Mouse (Mus musculus): ENCODE measurements around the gene Pnp2.
A peak's percentile ranks its signal among the peaks of the same experiment; 100 is the strongest.
"Not testable (repeated sequence)": the region's sequence is repeated elsewhere in the genome, so short reads cannot be mapped to it uniquely, and the experiment has no call there.

The Pnp2 gene

DNA sequence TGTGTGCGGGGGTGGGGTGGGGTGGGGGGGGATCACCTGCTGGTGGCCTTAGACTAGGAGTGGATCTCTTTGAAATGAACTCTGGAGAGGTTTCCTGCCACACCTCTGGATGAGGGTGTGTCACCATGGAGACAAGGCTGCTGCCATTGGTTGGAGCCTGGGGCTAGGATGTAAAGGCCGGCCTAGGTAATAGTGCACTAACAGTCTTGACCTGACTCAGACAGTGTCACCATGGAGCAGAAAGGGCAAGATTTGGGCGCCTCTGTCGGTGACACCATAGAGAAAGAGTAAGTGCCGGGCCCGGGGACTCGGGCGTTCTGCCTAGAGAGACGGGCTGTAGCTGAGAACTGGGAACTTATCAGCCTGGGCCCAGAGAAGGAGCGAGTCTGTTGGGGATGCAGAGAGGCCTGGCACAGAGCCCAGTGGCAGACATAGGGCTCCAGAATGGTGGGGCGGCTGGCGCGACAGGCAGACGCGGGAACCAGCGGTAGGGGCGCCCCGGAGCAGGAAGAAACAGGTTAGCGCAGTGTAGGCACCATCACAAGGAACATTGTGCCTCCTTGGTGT lies at the start of gene Pnp2:
Pnp2 (plus strand) TSS at position 51 of the 567 bp plus-strand sequence.
- peak; percentile 54 for DNase-seq

DNA sequence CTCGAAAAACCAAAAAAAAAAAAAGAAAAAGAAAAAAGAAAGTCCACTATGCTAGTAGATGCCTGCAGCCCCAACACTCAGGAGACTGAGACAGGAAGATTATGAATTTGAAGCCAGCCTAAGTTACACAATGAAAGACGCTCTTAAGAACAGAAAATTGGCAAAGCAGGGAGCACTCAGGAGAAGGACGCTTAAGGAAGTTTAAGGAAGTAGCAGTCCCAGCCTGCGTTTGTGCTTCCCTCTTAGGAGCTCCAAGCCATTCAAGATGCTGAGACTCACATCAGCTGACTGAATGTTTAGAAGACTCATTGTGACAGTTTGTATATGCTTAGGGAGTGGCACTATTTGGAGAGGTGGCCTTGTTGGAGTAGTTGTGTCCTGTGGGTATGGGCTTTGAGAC lies 47.7 kb upstream of the Pnp2 start:
- no peak for DNase-seq

DNA sequence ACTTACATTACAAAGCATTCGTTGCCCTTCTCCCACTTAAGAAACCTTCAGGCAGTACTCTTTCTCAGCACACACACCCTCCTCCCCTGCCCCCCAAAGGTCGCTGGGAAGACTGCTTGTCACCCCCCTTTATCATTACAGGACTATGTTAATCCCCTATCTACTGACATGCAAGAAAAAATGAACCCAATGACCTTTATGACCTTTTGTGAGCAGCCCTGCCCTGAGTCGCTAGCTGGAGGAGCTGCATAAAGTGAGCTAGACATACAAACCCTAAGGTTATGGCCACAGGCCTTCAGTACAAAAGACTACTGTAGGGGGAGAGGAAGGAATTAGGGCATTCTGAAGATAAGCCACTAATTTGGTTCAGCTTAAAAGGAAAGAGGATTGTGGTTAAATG lies 44.4 kb upstream of the Pnp2 start:
- no peak for DNase-seq

DNA sequence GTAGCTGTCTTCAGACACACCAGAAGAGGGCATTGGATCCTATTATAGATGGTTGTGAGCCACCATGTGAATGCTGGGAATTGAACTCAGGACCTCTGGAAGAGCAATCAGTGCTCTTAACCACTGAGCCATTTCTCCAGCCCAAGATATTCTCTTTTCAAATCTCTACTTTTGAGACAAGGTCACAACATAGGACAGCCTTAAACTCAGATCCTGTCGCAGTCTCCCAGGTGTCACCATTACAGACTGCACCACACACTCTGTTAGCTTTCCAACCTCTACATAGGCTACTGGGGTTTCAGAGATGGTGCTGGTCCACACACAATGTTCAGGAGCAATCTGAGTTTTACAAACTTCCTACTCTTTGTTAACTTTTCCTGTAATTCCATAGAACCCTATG lies 32.4 kb upstream of the Pnp2 start:
- not testable (repeated sequence) for DNase-seq

DNA sequence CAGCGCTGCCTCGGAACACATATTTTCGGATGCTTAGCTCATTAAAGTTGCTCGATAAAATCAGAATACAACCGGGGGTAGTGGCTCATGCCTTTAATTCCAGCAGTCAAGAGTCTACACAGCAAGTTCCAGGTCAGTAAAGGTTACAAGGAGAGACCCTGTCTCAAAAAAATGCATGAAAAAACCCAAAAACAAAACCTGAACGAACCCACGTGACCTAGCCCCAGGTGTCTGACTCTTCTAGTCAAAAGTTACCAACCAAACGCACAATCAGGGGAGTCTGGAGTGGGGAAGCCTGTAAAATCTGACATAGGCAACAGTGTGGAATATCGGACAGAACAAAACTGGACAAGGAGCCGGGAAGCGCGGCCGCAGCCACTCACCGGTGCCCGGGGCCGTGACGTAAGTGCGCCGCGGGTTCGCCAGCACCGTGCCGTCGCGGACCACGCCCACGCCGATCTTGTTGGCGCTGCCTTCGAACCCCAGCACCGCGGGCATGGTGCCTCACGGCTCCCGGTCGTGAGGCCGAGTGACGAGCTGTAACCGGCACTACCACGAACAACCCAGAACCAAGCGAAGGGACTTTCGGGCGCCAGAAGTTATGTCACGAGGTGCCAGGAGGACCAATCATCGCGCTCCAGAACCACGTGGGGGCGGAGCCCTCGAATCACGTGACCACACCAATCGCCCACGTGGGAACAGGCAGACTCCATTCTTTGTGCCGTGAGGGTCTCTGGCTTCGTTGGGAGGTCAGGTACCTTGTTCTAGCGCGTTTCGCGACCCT lies 31.3 kb upstream of the Pnp2 start, which contains the start of the genes Osgep and Apex1:
Osgep (minus strand) TSS at position 613 of the 784 bp plus-strand sequence.
Apex1 (plus strand) TSS at position 688 of the 784 bp plus-strand sequence.
- DNase-seq = peak; percentile 97

DNA sequence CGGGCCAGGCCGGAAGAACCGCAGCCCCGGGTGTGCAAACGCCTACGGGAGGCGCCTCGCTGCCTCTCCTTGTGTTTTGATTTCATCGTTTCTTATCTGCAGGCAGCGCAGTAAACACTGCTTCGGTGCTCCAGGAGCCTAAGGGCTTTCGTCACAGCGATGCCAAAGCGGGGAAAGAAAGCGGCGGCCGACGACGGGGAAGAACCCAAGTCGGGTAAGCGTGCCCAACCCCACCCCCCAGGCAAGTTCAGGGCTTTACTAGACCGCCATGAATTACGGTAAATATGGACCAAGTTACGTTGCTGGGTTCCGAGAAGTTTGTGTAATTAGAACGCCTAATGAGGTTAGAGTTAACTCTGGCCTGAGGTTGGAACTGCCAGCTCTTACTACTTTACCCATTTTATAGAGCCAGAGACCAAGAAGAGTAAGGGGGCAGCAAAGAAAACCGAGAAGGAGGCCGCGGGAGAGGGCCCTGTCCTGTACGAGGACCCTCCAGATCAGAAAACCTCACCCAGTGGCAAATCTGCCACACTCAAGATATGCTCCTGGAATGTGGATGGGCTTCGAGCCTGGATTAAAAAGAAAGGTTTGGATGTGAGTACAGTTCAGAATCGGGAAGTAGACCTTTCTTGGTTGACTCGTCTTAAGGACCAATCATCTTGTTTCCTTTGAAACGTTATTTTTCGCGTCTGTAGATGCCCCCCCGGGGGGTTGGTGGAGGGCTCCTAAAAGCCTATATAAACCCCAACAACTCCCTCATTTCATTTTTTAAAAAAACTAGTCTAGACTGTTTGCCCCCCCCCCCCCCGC lies 30.5 kb upstream of the Pnp2 start:
- DNase-seq = no peak

DNA sequence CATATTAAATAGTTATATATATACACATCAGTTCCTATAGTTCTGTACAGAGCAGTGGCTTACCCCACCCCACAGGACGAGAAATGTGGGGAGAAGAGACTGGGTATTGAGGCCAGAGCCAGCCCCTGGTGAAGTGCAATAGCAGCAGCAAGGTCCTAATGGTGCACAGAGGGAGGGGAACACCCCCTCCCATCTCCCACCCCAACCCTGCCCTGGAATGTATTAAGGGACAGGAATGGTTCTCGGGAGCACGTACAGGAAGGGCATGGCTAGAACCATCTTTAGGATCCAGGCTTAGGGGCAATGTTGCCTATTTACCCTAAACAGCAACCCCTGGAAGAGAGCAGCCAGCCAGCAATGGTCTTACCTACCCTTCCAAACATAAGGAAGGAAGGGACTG lies 28.4 kb upstream of the Pnp2 start:
- DNase-seq = no peak

DNA sequence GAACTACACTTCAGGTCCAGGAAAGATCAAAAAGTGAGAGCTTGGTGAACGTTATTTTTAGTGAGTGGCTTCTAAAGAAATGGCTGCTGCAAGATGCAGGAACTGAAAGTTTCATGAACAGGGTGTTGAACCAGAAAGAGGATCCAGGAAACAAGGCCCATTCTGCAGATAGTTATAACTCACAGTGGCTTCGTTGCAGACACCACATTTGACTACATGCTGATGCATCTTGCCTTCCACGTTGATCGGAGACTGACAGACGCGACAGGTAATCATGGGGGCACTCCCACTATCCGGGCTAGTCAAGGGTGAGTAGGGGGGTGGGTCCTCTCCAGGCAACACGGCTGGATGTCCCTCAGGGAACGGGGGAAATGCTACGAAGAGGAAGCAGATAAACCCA lies 25.8 kb upstream of the Pnp2 start:
- DNase-seq = no peak

DNA sequence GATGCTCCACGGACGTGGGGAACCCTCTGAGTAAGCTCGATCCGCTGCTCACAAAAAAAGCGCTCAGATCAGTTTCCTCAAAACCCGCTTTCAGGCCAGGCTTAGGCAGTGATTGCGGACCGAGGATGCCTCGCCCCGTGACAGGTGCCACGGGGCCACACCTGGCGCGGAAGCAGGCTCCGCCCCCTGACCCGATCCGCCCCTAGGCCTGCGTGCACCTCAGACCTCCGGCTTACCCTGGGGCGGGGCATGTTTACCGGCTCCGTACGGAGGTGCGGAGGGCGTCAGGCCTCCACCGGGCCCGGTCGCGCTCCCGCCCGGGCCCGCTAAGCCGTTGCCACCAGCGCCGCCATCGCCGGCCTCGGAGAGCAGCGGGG lies 25.4 kb upstream of the Pnp2 start:
- DNase-seq = no peak

DNA sequence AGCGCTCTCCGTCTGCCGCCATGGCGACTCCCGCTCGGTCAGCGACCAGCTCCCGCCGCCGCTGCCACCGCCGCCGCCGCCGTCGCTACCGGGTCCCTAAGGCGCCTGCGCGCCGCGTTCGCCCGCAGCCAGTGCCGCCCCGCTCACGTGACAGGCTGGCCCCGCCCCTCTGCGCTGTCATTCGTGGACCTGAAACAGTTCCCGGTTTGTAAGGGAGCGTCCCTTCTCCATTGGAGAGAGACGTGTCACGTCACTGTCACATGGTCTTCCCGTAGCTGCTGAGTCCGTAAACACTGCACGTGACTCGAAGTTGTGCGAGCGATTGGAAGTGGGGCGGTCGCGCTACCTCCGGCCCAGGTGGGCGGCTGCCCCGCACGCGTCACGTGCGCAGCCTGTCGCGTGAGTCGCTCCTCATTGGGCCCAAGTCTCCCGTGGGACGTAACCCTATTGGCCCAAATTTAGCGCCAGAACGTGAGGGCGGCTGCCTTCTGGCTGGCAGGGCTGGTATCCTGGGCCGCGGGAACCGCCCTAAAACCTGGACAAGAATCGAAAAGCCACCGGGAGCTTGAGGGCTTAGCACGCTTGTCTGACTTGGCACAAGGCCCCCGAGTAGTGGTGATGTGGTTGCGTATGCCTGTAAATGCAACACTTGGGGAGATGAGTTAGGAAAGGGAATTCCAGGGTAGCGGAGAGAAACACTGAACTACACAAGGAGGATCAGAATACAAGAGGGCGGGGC lies 24.9 kb upstream of the Pnp2 start, which contains the start of the genes Pip4p1 and Pnp:
Pip4p1 (minus strand) TSS at position 103 of the 739 bp plus-strand sequence.
Pnp (plus strand) TSS at position 329 of the 739 bp plus-strand sequence.
- DNase-seq = peak; percentile 100

DNA sequence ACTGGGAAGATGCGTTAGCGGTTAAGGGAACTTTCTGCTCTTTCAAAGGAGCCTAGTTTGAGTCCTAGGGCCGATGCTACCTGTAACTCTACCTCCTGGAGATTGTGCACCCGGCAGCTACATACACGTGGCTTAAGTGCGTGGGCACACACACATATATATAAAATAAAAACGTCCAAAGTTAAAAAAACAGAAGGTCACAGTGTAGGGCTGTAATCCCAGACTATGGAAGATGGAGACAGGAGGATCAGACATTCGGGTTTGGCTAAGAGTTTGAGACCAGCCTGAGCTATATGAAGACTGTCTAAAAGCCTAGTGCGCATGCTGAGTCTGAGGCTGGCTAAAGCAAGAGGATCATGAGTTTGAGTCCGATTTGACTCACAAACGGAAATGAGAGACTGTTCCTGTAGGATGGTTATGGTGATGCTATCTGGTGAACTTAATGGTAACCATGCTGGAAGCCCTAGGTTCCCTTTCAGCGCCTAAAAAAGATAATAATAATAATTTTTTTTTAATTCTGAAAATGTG lies 24.2 kb upstream of the Pnp2 start:
- no peak for DNase-seq

DNA sequence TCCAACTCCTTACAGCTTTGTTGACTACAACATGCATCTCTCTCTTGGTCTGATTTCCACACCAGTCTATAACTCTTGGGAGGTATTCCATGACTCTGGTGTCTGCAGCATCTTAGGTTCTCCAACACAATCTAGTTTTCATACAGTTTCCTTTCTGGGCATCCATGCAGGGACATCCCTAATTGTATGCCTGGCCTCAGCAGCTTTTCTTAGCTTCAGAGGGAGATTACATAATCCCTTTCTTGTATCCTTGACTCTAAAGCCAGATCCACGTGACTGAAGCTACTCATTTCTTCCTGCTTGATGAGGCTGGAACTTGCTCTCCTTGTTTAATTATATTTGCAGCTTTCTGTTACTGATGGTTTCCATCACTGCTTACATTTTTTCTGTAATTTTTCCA lies 19.1 kb upstream of the Pnp2 start:
- no peak for DNase-seq

DNA sequence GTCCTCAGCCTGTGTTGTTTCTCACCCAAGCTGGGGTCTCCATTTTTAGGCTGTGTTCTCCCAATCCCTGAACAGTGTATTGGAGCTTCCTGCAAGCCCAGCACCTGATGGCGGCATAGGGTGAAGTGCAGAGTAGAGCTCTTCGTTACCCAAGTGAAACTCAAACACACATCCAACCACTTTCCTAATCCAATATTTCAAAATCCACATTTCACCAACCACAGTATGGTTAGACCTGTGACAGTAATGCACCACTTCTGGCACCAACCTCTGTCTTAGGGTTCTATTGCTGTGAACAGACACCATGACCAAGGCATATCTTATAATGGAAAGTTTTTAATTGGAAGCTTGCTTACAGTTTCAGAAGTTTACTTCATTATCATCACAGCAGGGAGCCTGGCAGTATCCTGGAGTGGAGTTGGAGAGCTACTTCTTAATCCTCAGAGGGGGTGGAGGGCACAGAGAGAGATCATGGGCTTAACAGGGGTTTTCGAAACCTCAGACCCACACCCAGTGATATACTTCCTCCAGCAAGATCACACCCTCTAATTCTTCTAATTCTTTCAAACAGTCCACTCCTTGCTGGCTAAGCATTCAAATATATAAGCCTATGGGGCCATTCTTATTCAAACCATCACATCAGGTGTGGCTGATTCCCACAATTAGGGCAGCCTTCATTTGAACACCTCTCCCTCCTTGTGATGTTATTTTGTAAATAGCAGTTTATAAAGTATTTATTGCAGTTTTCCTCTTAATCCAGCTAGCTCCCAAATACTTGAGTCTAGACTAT lies 17.5 kb upstream of the Pnp2 start:
- DNase-seq = no peak

DNA sequence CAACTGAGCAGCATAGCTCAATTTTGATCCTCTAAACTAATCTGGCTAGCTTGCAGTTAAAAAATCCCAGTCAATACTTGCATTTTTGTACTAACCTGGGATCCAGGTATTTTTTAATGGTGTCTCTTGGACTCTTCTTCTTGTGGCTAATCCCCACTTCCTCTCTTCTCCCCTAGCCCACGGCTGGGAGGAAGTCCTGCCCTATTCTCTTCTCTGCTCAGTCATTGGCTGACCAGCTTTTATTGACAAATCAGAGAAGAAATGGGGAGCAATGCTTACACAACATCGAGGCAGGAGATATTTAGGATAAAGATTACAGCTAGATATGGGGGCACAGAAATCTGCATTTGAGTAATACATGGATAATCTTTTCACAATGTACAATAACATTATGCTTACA lies 16.9 kb upstream of the Pnp2 start:
- DNase-seq = no peak

DNA sequence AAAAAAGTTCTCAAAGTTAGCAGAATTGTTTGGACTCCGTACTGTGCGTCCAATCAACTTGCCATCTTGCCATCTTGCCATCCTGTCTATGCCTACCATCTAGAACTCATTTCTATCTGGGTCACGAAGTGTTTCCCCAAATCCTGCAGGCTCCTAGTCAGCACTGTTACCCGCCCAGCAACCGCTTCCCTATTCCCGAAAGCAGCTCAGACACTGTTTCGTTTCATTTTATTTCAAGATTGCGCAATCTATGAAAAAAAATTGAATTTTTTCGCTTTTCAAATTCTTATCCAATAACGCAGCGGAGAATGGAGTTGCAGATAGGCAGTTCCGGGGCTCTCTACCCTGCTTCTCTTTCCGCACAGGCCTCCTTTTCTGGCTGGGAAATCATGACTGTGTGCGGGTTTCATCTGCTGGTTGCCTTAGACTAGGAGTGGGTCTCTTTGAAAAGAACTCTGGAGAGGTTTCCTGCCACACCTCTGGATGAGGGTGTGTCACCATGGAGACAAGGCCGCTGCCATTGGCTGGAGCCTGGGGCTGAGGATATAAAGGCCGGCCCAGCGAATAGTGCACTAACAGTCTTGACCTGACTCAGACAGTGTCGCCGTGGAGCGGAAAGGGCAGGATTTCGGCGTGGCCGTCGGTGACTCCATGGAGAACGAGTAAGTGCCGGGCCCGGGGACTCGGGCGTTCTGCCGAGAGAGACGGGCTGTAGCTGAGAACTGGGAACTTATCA lies 11.7 kb upstream of the Pnp2 start, which contains the start of gene Gm49342:
Gm49342 (plus strand) TSS at position 586 of the 736 bp plus-strand sequence.
- DNase-seq = peak; percentile 96

DNA sequence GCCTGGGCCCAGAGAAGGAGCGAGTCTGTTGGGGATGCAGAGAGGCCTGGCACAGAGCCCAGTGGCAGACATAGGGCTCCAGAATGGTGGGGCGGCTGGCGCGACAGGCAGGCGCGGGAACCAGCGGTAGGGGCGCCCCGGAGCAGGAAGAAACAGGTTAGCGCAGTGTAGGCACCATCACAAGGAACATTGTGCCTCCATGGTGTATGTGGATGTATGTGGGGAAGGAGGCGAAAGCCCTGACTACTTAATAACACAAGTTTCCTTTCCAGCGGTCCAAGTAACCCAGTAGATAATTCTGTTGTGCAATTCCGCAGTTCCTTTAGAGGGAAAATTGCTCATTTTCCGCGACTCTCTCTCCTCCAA lies 11.1 kb upstream of the Pnp2 start:
- DNase-seq = not testable (repeated sequence)

DNA sequence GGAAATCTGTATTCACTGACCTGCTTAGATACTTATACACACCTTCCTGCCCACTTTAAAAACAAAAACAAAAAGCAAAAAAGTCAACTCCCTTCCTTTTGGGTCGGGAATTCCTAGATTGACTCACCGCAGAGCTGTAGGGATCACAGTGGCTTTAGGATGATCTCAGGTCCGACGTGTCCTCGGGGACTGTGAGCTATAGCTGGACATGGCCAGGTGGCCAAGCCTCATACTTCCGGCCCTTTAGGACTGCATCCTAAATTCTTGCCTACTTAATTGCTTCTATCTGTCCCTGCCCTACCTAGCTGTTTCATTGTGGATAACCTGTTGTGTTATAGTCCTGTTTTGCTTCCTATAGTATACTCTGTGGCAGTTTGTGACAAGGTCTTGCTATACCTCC lies 10.7 kb upstream of the Pnp2 start:
- not testable (repeated sequence) for DNase-seq

DNA sequence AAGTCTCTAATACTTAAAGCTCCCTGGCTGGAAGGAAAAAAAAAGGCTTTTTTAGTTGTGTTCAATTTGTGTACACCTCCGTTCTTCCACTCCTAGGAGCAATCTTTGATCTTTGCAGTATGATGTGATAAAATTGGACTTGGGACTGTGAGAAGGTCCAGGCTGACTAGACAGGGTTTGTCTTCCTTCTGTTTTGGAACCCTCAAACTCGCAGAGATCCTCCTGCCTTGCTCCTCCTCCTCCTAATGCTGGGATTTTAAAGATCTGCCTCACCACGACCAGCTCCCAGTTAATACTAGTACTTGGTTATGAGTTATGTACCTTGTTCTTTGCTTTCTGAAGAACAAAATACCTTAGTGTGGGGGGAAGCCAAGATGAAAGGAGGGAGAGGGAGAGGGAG lies 10.3 kb upstream of the Pnp2 start:
- not testable (repeated sequence) for DNase-seq

DNA sequence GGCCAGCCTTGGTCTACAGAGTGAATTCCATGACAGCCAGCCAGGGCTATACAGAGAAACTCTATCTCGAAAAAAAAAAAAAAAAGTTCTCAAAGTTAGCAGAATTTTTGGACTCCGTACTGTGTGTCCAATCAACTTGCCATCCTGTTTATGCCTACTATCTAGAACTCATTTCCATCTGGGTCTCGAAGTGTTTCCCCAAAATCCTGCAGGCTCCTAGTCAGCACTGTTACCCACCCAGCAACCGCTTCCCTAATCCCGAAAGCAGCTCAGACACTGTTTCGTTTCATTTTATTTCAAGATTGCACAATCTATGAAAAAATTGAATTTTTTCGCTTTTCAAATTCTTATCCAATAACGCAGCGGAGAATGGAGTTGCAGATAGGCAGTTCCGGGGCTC lies 305 bp upstream of the Pnp2 start:
- no peak for DNase-seq

DNA sequence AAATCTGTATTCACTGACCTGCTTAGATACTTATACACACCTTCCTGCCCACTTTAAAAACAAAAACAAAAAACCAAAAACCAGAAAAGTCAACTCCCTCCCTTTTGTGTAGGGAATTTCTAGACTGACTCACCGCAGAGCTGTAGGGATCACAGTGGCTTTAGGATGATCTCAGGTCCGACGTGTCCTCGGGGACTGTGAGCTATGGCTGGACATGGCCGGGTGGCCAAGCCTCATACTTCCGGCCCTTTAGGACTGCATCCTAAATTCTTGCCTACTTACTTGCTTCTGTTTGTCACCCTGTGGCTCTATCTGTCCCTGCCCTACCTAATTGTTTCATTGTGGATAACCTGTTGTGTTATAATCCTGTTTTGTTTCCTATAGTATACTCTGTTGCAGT lies 932 bp downstream of the Pnp2 start:
- DNase-seq = not testable (repeated sequence)

DNA sequence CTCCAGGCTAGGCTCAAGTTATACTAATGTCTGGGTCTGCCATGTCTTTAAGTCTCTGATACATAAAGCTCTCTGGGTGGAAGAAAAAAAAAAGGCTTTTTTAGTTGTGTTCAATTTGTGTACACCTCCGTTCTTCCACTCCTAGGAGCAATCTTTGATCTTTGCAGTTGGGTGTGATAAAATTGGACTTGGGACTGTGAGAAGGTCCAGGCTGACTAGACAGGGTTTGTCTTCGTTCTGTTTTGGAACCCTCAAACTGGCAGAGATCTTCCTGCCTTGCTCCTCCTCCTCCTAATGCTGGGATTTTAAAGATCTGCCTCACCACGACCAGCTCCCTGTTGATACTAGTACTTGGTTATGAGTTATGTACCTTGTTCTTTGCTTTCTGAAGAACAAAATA lies 1.4 kb downstream of the Pnp2 start:
- DNase-seq = not testable (repeated sequence)

All from kidney, adult 11 months (tissue).